Mouse (Mus musculus): ENCODE results near the gene Calcrl.

GRCm38 (mm10) chr2:84464956-84465355 is 39.7 kb upstream of the Calcrl start:
- TF ChIP-seq GATA1 (IDR thresholded peaks at IDR 0.05; ENCODE audit: borderline replicate concordance, low read length), result no peak
- no peak for TF ChIP-seq FLI1 (IDR thresholded peaks at IDR 0.05; ENCODE audit: low read length)

Data from megakaryocyte, embryonic 14.5 days (primary cell).